Mouse (Mus musculus) embryo, embryonic 10.5 days (tissue): ENCODE results near the gene Alyref.

Source experiments
- DNase-seq: peaks from one replicate; pipeline ENCODE4 v3.0.0-alpha.2; 2015; ENCODE audit warnings: low spot score

The Alyref gene

GRCm38 (mm10) chr11:120625152-120625775, 27.1 kb upstream of the Alyref start, which contains the start of gene Sirt7:
Sirt7 (minus strand) TSS chr11:120625240.
- DNase-seq, result peak; percentile 3

- peak; percentile 91 for DNase-seq
Observed at GRCm38 (mm10) chr11:120624680-120625111, 26.5 kb upstream of the Alyref start.

GRCm38 (mm10) chr11:120623961-120624679, 26.0 kb upstream of the Alyref start:
- DNase-seq, result peak; percentile 74

- DNase-seq, result no peak
Observed at GRCm38 (mm10) chr11:120622805-120623204, 24.6 kb upstream of the Alyref start.

GRCm38 (mm10) chr11:120620195-120620594, 22.0 kb upstream of the Alyref start:
- no peak for DNase-seq

- DNase-seq, result no peak
Observed at GRCm38 (mm10) chr11:120618619-120619535, 20.7 kb upstream of the Alyref start.

GRCm38 (mm10) chr11:120617519-120618112, 19.5 kb upstream of the Alyref start, which contains the start of gene Pcyt2:
Pcyt2 (minus strand) TSS chr11:120617936.
- DNase-seq, result peak; percentile 93

- DNase-seq, result no peak
Observed at GRCm38 (mm10) chr11:120616617-120617294, 18.6 kb upstream of the Alyref start.

- no peak for DNase-seq
Observed at GRCm38 (mm10) chr11:120615606-120616203, 17.5 kb upstream of the Alyref start.

GRCm38 (mm10) chr11:120615167-120615566, 17.0 kb upstream of the Alyref start:
- no peak for DNase-seq

GRCm38 (mm10) chr11:120613976-120614375, 15.8 kb upstream of the Alyref start:
- no peak for DNase-seq

GRCm38 (mm10) chr11:120613481-120613972, 15.4 kb upstream of the Alyref start:
- DNase-seq, result no peak

GRCm38 (mm10) chr11:120612763-120613162, 14.6 kb upstream of the Alyref start:
- peak; percentile 74 for DNase-seq

- DNase-seq, result no peak
Observed at GRCm38 (mm10) chr11:120610477-120611046, 12.4 kb upstream of the Alyref start.

- peak; percentile 19 for DNase-seq
Observed at GRCm38 (mm10) chr11:120609250-120609649, 11.1 kb upstream of the Alyref start.

- DNase-seq, result peak; percentile 39
Observed at GRCm38 (mm10) chr11:120608241-120609034, 10.3 kb upstream of the Alyref start, which contains the start of gene Npb. Npb (plus strand) TSS chr11:120608477.

GRCm38 (mm10) chr11:120606764-120607163, 8.6 kb upstream of the Alyref start:
- DNase-seq, result no peak

- no peak for DNase-seq
Observed at GRCm38 (mm10) chr11:120605667-120606066, 7.5 kb upstream of the Alyref start.

- DNase-seq, result no peak
Observed at GRCm38 (mm10) chr11:120603545-120603944, 5.4 kb upstream of the Alyref start.
